Comparison of ENCODE assay signal across 8 mouse cellular contexts in the genomic region with DNA sequence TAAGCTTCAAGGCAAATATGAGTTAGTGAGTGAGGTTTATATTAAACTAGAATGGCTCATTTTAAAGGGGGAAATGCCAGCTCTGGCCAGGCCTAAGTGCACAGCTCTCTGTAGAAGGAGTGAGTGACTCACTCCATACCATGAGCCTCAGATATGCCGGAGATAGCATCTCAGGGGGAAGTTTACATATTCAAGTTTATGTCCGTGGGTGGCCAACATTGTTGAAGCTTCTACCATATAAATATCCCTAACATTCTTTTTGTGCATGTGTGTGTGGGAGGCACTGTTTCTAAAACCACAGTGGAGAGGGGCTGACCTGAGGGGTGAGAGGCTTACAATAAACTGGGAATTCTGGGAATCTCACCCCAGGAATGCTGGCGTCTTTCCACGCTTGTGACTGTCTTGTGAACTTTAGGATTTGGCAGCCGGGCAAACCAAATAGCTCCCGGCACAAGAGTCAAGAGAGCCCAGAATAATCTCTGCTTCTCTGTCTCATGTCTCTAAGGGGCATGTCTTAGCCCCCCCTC. TPM values are rescaled to one million over a fixed set of nuclear protein-coding genes. Genes with fewer than 3 reads are reported as not detected.
DNase-seq lines count a peak whose midpoint lies in the region; ATAC-seq and TF ChIP-seq lines count a peak whose summit lies in the region.

No protein-coding gene starts in this region.

- no peaks in the 10 kb centered on the region for H3K4me1 ChIP-seq in intestine, postnatal 0 days (replicated peaks; ENCODE audit: control insufficient read depth, insufficient read depth, low read length)
- peaks cover 41 to 49% of the 10 kb centered on the region in 2 experiments for H3K4me1 ChIP-seq in liver, embryonic 14.5 days (replicated peaks; ENCODE audit: control insufficient read depth in 2 of 2, insufficient read depth in 2 of 2, low read length in 1 of 2)

- intact Hi-C loops in gastrocnemius, postnatal 36 days (cut with DNase I): no loop called here

- TF ChIP-seq CTCF in intestine, postnatal 0 days (IDR thresholded peaks at IDR 0.05; ENCODE audit: low read depth): no peak
- no peak for TF ChIP-seq CTCF in liver, embryonic 14.5 days (IDR thresholded peaks at IDR 0.05; ENCODE audit: low read depth)

- H3K4me3 ChIP-seq in intestine, postnatal 0 days (ENCODE audit: low read depth, low read length): no peak overlapping the region
- peak overlapping the region; percentile 16 to 44; a peak in 3 of 4 replicates for H3K4me3 ChIP-seq in liver, embryonic 14.5 days (ENCODE audit: insufficient read depth in 1 of 2, low read depth in 2 of 2, low read length in 2 of 2)

- DNase-seq in cerebellum, postnatal 10 days: peak; percentile 23 to 34
- no peak for DNase-seq in cerebellum, adult 9-10 months
- DNase-seq in adipocyte (ENCODE audit: low spot score): peak; percentile 83
- DNase-seq in liver, embryonic 14.5 days (ENCODE audit: low read depth in 3 of 3, low spot score in 3 of 3): no peak
- DNase-seq in layer of hippocampus, postnatal 36 days: no peak
- DNase-seq in gastrocnemius, postnatal 36 days: no peak

- peak; percentile 25; the same call in 1 of the 2 replicates for ATAC-seq in intestine, postnatal 0 days
- ATAC-seq in liver, embryonic 14.5 days (ENCODE audit: insufficient read depth): no peak
- ATAC-seq in erythroid progenitor cell, adult 5-6 weeks (replicated peaks; ENCODE audit: low FRiP score, poor library complexity, severe bottlenecking): no peak

- WGBS in intestine, postnatal 0 days: 26% methylated on average over 6 of the region's 6 CpGs
- WGBS in liver, embryonic 14.5 days (ENCODE audit: insufficient replicate concordance): 50% methylated on average over 6 of the region's 6 CpGs

- H3K9me3 ChIP-seq in intestine, postnatal 0 days (ENCODE audit: control insufficient read depth): no peaks in the 10 kb centered on the region
- no peaks in the 10 kb centered on the region for H3K9me3 ChIP-seq in liver, embryonic 14.5 days (ENCODE audit: control insufficient read depth, low read length)

- H3K27me3 ChIP-seq in intestine, postnatal 0 days (replicated peaks; ENCODE audit: control insufficient read depth, insufficient read depth, low read length): no peaks in the 10 kb centered on the region
- no peaks in the 10 kb centered on the region for H3K27me3 ChIP-seq in liver, embryonic 14.5 days (ENCODE audit: control insufficient read depth, insufficient read depth, low read length)

- H3K9ac ChIP-seq in intestine, postnatal 0 days (ENCODE audit: low read depth, low read length): no peak overlapping the region
- peak overlapping the region; percentile 73 for H3K9ac ChIP-seq in liver, embryonic 14.5 days (replicated peaks)

- TF ChIP-seq EP300 in liver, embryonic 14.5 days (IDR thresholded peaks at IDR 0.05; ENCODE audit: low read depth): no peak

- H3K27ac ChIP-seq in intestine, postnatal 0 days (ENCODE audit: low read depth, low read length): peak overlapping the region; percentile 75; the same call in 1 of the 2 replicates
- H3K27ac ChIP-seq in liver, embryonic 14.5 days: peak overlapping the region; percentile 85

- no peaks in the 10 kb centered on the region for H3K36me3 ChIP-seq in intestine, postnatal 0 days (ENCODE audit: control insufficient read depth, insufficient read depth)
- H3K36me3 ChIP-seq in liver, embryonic 14.5 days (replicated peaks; ENCODE audit: control insufficient read depth, insufficient read depth, low read depth): no peaks in the 10 kb centered on the region

- H3K4me2 ChIP-seq in intestine, postnatal 0 days (replicated peaks; ENCODE audit: low read depth): no peak overlapping the region
- peak overlapping the region; percentile 82 for H3K4me2 ChIP-seq in liver, embryonic 14.5 days (ENCODE audit: low read depth)

RNA-seq across cellular contexts. Expression of a gene that starts 13.7 kb away (rescaled TPM):
- polyA plus RNA-seq in intestine, postnatal 0 days (2015; fragmentation: Nextera tagmentation; extraction: Ambion mirVana): 14.9 and 17.2 TPM in 2 replicates
- polyA plus RNA-seq in liver, embryonic 14.5 days (2012; rRNA removed): 3.8 and 5.6 TPM in 2 replicates
- 6.8 and 7.7 TPM in 2 replicates for polyA plus RNA-seq in liver, embryonic 14.5 days (2014; fragmentation: Nextera tagmentation; extraction: Ambion mirVana)
- 10 to 100 TPM; 13.9 to 14.4 TPM for total RNA-seq in layer of hippocampus, postnatal 36 days (2021)
- total RNA-seq in erythroid progenitor cell, adult 5-6 weeks (2015; ENCODE audit: low replicate concordance): 8.8 and 18.7 TPM in 2 replicates
- total RNA-seq in erythroid progenitor cell, adult 5-6 weeks (2017; ENCODE audit: low replicate concordance): 7.7 and 12.5 TPM in 2 replicates
- 10 to 100 TPM; 20.8 to 22.1 TPM for total RNA-seq in gastrocnemius, postnatal 36 days (2021)

RNA-seq across cellular contexts. Expression of a gene that starts 43.1 kb away (rescaled TPM):
- polyA plus RNA-seq in intestine, postnatal 0 days (2015; fragmentation: Nextera tagmentation; extraction: Ambion mirVana): 712 and 778 TPM in 2 replicates
- polyA plus RNA-seq in liver, embryonic 14.5 days (2012; rRNA removed): 176 and 238 TPM in 2 replicates
- 612 and 652 TPM in 2 replicates for polyA plus RNA-seq in liver, embryonic 14.5 days (2014; fragmentation: Nextera tagmentation; extraction: Ambion mirVana)
- 10 to 100 TPM; 37.9 to 44.7 TPM for total RNA-seq in layer of hippocampus, postnatal 36 days (2021)
- total RNA-seq in erythroid progenitor cell, adult 5-6 weeks (2015; ENCODE audit: low replicate concordance): 98.9 and 165 TPM in 2 replicates
- 37.9 and 53.8 TPM in 2 replicates for total RNA-seq in erythroid progenitor cell, adult 5-6 weeks (2017; ENCODE audit: low replicate concordance)
- 100 to 1,000 TPM; 170 to 203 TPM for total RNA-seq in gastrocnemius, postnatal 36 days (2021)

Comparison
In these comparisons a context has a peak if more than half of its experiments do, and no peak if none do; other contexts are left out.
1. DNase-seq: peak in cerebellum, postnatal 10 days (2 of 2) and adipocyte (single experiment); none in cerebellum, adult 9-10 months (single experiment), liver, embryonic 14.5 days (0 of 3), layer of hippocampus, postnatal 36 days (0 of 2) and gastrocnemius, postnatal 36 days (0 of 2).